Mouse (Mus musculus) left cerebral cortex, adult 9 months (tissue): Measurements from ENCODE around the gene Ddi2.

Source experiments
- DNase-seq, 2 experiments: peaks; one replicate each; pipeline ENCODE4 v3.0.0; 2022; ENCODE audit warnings: low spot score in 2 of 2

Ddi2 gene

GRCm38 (mm10) chr4:141694719-141695118, 28.5 kb downstream of the Ddi2 start:
- no peak for DNase-seq

- DNase-seq = no peak
Observed at GRCm38 (mm10) chr4:141688505-141688904, 34.7 kb downstream of the Ddi2 start.

GRCm38 (mm10) chr4:141686525-141686924, 36.7 kb downstream of the Ddi2 start:
- peak in 1 of 2 experiments; percentile 20 for DNase-seq

- no peak for DNase-seq
Observed at GRCm38 (mm10) chr4:141686093-141686492, 37.1 kb downstream of the Ddi2 start.

DNA sequence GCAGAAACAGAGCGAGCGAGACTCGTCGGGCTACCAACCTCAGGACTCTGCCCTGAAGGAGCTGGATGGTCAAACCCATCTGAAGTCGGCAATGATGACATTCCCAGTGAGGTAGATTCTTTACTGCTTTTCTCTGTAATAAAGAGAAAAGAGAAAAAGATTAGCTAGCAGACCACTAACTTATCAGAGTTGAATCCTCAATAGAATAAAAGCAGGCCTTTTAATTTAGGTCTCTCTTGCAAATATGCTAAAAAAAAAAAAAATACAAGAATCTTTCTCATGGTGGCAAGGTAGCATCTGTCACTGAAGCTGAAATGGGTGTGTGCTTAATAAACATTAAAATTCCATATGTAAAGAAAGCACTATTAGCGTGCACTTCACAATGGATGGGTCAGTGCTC, 37.7 kb downstream of the Ddi2 start, which contains the start of gene Rsc1a1:
Gene Rsc1a1, minus strand, starts transcription at position 101 of the 400 bp plus-strand sequence.
- DNase-seq = no peak

GRCm38 (mm10) chr4:141682706-141683230, 40.5 kb downstream of the Ddi2 start:
- DNase-seq = no peak

- DNase-seq = no peak
Observed at GRCm38 (mm10) chr4:141681767-141682166, 41.5 kb downstream of the Ddi2 start.

GRCm38 (mm10) chr4:141680892-141681291, 42.3 kb downstream of the Ddi2 start:
- no peak for DNase-seq

GRCm38 (mm10) chr4:141679016-141679415, 44.2 kb downstream of the Ddi2 start:
- no peak for DNase-seq

- no peak for DNase-seq
Observed at GRCm38 (mm10) chr4:141676462-141676979, 46.7 kb downstream of the Ddi2 start.

DNA sequence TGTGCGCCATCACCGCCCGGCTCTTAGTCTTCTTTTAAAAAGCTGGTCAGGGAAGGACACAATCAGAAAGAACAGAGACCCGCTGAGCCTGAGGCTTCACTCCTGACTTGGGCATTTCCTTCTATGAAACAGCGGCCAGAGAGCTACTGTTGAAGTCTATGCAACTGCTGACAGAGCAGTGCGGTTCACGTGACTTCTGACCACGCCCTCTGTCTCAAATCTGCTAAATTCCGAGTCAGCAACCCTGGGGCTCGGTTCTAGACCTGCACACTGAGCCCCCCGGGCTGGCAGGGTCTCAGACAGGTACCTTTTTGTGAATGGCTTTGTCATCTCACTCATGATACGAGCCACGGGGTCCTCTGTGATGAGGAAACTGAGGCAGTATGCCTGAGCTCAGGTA, 50.9 kb downstream of the Ddi2 start:
- DNase-seq = no peak

DNA sequence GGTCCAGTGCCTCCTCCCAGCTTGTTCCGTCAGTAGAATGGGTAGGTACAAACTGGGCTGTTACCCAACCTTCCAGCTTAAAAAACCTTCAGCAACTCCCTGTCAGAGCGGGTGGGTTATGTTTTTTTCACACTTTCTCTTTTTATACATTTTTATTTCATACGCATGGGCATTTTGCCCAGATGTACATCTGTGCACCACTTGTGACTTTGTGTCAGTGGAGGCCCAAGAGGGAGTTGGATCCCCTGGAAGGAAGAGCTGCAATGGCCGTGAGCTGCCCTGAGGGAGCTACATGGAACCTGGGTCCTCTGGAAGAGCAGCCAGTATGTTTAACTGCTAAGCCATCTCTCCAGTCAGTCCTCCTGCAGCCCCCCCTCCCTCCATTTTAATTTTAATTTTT, 51.8 kb downstream of the Ddi2 start:
- no peak for DNase-seq

DNA sequence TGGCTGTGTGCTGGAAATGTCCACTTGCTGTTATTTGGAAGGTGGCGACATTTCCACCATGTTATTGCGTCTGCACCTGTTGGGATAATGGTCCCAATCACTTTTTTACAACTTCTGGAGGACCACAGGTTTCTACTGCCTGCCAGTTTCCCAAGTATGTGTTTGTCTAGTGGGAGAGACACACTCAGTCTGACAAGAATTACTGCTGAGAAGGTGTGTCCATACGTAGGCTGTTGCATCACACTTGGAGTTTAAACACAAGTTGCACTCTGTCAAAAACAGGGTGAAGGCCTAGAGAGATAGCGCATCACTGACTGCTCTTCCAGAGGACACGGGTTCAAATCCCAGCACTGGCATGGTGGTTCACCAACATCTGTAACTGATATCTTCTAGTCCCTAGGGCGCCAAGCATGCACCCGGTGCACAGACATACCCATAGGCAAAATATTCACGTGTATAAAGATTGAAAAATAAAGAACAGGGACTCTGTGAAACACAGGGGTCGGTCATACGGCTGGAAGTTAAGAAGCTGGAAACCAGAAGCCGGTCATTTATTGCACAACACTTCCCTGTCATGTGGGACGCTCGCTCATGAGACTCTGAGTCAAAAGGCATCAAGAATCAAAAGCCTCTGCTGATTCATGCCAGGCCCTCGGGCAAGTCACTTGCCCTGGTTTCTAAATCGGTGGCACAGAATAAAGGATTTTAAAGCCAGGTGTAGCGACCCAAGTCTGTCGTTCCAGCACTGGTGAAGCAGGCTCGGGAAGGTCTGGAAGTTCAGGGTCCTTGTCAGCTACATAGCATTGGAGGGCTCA, 53.1 kb downstream of the Ddi2 start:
- peak in 1 of 2 experiments; percentile 15 for DNase-seq

- DNase-seq = no peak
Observed at GRCm38 (mm10) chr4:141664799-141665198, 58.4 kb downstream of the Ddi2 start, which contains the start of gene Plekhm2. Gene Plekhm2 (minus strand): TSS chr4:141664899.

DNA sequence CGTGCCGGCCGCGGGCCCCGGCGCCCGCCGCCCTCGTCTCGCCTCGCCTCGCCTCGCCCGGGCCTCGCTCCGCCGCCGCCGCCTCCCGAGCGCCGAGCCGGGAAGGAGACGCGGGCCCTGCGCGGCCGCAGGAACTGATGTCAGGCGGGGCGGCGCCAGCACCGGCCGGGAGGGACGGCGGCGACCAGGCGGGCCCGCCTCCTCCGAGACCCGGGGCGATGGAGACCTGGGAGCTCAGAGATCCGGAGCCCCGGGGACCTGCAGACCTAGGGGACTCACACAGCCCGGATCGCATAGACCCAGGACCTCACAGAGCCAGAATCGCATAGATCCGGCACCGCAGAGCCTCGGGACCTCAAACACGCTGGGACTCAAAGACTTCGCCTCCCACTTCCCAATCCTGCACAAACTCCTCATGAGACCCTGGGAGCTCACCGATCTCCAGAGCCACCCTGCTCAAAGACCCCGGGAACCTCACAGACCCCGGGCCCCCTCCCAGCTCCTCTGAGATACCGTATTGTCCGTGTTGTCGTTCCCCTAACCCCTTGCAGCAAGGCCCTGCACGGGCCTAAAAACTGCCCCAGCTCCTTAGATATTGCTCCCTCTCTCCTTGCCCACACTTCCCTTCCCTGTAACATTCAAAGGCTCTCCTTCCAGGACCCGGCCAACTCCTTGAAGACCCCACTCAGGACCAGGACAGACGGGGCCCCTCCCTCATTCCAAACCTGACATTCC, 59.0 kb downstream of the Ddi2 start:
- DNase-seq = peak in 1 of 2 experiments; percentile 61

- no peak for DNase-seq
Observed at GRCm38 (mm10) chr4:141663122-141663931, 59.9 kb downstream of the Ddi2 start.

- no peak for DNase-seq
Observed at GRCm38 (mm10) chr4:141660884-141661283, 62.3 kb downstream of the Ddi2 start.

DNA sequence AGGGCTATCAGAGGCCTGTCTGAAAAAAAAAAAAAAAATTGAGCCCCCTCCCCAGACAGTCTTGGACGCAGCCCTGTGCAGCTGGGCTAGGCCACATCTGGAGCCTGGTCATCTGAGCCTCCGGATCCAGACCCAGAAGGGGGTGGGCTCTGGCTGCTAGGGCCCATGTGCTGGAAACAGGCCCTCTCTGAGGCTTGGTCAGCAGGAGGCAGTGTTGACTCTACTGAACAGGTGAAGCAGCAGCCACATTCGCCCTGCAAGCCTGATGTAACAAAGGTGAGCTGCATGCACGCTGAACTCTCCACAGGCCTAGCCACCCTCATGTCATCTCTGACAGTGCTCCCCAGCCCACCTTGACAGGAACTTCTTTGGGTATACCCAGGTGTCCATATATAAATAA, 63.5 kb downstream of the Ddi2 start:
- no peak for DNase-seq

DNA sequence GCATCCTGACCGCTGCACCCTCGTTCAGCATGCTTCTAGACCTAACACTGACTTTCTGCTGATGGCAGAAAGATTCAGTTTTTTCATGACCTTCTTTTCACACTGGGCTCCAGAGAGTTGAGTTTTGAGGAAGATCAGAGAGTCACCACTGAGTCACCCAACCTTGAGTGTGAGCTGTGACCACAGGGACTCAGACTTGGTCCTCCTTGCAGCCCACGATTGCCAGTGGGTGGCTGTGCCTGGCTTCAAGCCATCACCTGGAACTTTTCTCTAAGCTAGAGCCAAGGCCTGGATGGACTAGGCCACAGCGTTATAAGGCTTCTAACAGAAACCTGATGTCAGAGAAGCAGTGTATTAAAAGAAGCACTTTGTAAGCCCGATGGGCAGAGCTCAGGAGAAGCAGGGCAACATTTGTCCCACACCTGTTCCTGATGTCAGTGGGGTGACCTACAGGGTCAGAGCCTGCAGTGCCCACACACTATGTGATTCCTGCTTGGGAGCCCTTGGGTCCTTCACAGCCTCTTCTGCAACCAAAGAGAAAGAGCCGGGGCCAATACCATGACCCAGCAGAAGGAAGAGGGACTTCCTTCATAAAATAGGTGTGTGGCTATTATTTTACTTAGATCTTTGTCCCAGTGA, 64.3 kb downstream of the Ddi2 start:
- no peak for DNase-seq

- DNase-seq = no peak
Observed at GRCm38 (mm10) chr4:141656932-141657331, 66.3 kb downstream of the Ddi2 start.
